ENCODE assay signal across 25 mouse cellular contexts in the genomic region with DNA sequence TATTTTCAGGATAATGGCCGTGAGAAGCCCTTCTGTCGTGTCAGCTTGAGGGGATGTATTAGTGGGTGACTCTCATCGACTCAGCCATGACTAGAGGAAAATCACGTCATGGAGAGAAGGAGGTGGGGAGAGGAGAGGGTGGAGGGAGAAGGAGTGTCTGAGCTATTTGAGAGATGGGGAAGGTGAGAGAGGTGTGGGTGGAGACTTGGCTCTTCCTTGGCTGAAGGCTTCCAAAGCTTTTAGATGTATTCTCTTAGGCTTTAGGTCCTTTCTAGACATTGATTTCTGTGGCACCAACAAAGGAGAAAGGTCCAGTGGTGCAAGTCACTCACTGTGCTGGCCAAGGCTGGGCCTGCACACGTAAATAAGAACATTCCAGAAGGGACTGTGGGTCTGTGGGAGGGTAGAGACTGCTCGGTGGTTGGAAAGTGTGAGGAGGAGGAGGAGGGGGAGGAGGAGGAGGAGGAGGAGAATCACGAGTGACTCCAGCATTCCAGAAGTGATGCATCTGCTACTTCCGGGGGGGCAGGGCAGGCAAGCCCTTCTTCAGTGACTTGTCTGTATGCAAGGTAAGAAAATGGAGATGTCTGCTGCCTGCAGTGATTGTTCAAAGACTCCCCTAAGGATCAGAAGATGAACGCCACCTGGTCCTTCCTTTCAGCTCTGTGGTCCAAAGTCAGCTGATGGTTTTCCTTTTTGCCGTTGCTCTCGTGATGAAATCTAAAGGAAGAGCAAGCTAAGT. TPM values are rescaled to one million over a fixed set of nuclear protein-coding genes. Genes with fewer than 3 reads are reported as not detected.
A peak's percentile ranks its signal among the peaks of the same experiment; 100 is the strongest.
DNase-seq lines count a peak whose midpoint lies in the region; ATAC-seq and TF ChIP-seq lines count a peak whose summit lies in the region.
"Had no signal": no experiment of that assay in that cellular context is flagged by ENCODE, and none has a peak within 500 bp of the region (broad histone marks: within the 10 kb centered on the region; RNA-seq: fewer than 3 reads in every experiment).

No protein-coding gene starts in this region.

- H3K36me3 ChIP-seq in kidney, adult 2 months (ENCODE audit: control insufficient read depth, insufficient read depth, low read length) = no peaks in the 10 kb centered on the region; the same call in 1 of the 2 replicates
- H3K36me3 ChIP-seq in myocyte (ENCODE audit: control insufficient read depth, insufficient read depth) = peaks cover 5% of the 10 kb centered on the region
- no peaks in the 10 kb centered on the region for H3K36me3 ChIP-seq in forebrain, embryonic 11.5 days (ENCODE audit: control insufficient read depth, insufficient read depth, low read length)

- H3K4me2 ChIP-seq in myocyte (ENCODE audit: low read depth) = peak overlapping the region; percentile 16
- no peak overlapping the region for H3K4me2 ChIP-seq in forebrain, embryonic 11.5 days (ENCODE audit: low read depth, low read length, severe bottlenecking)
- H3K4me2 ChIP-seq: forebrain, embryonic 15.5 days; heart, embryonic 13.5 days; hindbrain, embryonic 13.5 days; midbrain, embryonic 13.5 days; neural tube, embryonic 13.5 days had no signal

- 61% methylated on average over 11 of the region's 11 CpGs for WGBS in kidney, adult 2 months
- WGBS in forebrain, embryonic 11.5 days = 80% methylated on average over 11 of the region's 11 CpGs

- H3K4me3 ChIP-seq in kidney, adult 2 months (ENCODE audit: insufficient read depth, low read depth, low read length) = no peak overlapping the region
- H3K4me3 ChIP-seq in myocyte = no peak overlapping the region
- no peak overlapping the region for H3K4me3 ChIP-seq in forebrain, embryonic 11.5 days (ENCODE audit: low read depth, low read length)
- H3K4me3 ChIP-seq: forebrain, embryonic 15.5 days; heart, embryonic 13.5 days; hindbrain, embryonic 13.5 days; midbrain, embryonic 13.5 days; neural tube, embryonic 13.5 days had no signal

- no peak for DNase-seq in kidney, adult 2 months
- DNase-seq in kidney, adult 8-10 months = no peak
- DNase-seq in right cerebral cortex, adult 18-20 months = peak; percentile 66
- DNase-seq in right cerebral cortex, postnatal 10 days (ENCODE audit: low spot score in 2 of 2) = no peak
- peak; percentile 44 for DNase-seq in ZHBTc4 (ENCODE audit: low read depth, low spot score)
- DNase-seq in ovary, postnatal 14 days (ENCODE audit: low spot score) = no peak
- DNase-seq in forebrain, embryonic 11.5 days (ENCODE audit: low spot score) = no peak
- DNase-seq: adrenal gland, adult 8-10 months; cerebellum, adult 9-10 months; gastrocnemius, postnatal 10 days; heart, adult 18-20 months; kidney, postnatal 14 days; layer of hippocampus, adult 9-11 months; liver, postnatal 0 days; lung, postnatal 10 days; spleen, adult 18-20 months; thymus, postnatal 14 days had no signal

- H3K4me1 ChIP-seq in kidney, adult 2 months (ENCODE audit: control insufficient read depth, insufficient read depth, low read length) = peaks cover 20% of the 10 kb centered on the region
- H3K4me1 ChIP-seq in forebrain, embryonic 11.5 days (replicated peaks; ENCODE audit: control insufficient read depth, insufficient read depth, low read length) = no peaks in the 10 kb centered on the region

- H3K79me2 ChIP-seq in myocyte (ENCODE audit: control insufficient read depth, insufficient read depth) = no peaks in the 10 kb centered on the region

- no peak for ATAC-seq in forebrain, embryonic 11.5 days (replicated peaks; ENCODE audit: low FRiP score)
- ATAC-seq: forebrain, embryonic 15.5 days; inflammation-experienced regulatory T-cells, adult 6 months; liver, postnatal 0 days; midbrain, embryonic 13.5 days had no signal

- no peak for TF ChIP-seq CTCF in kidney, adult 2 months (conservative IDR thresholded peaks at IDR 0.05; ENCODE audit: insufficient read depth, insufficient read length, low read depth, low read length)

- H3ac ChIP-seq in myocyte (ENCODE audit: control insufficient read depth, insufficient read length) = no peak overlapping the region

- no peak overlapping the region for H3K9ac ChIP-seq in forebrain, embryonic 11.5 days (ENCODE audit: low read length)
- H3K9ac ChIP-seq: forebrain, embryonic 15.5 days; heart, embryonic 13.5 days; hindbrain, embryonic 13.5 days; liver, postnatal 0 days; midbrain, embryonic 13.5 days; neural tube, embryonic 13.5 days had no signal

- H3K9me3 ChIP-seq in forebrain, embryonic 11.5 days (ENCODE audit: control insufficient read depth, low read length) = no peaks in the 10 kb centered on the region
- H3K9me3 ChIP-seq: forebrain, embryonic 15.5 days; hindbrain, embryonic 13.5 days; neural tube, embryonic 13.5 days had no signal

- H3K27ac ChIP-seq in kidney, adult 2 months (ENCODE audit: insufficient read depth, low read depth, low read length) = peak overlapping the region; percentile 19; the same call in 1 of the 2 replicates
- no peak overlapping the region for H3K27ac ChIP-seq in forebrain, embryonic 11.5 days (ENCODE audit: low read depth, low read length)
- H3K27ac ChIP-seq: forebrain, embryonic 15.5 days; heart, embryonic 13.5 days; hindbrain, embryonic 13.5 days; midbrain, embryonic 13.5 days; neural tube, embryonic 13.5 days had no signal

- no peaks in the 10 kb centered on the region for H3K27me3 ChIP-seq in kidney, adult 2 months (replicated peaks; ENCODE audit: control insufficient read depth, insufficient read depth, low read length)
- H3K27me3 ChIP-seq in myocyte (ENCODE audit: control insufficient read depth, insufficient read depth, insufficient read length) = no peaks in the 10 kb centered on the region
- H3K27me3 ChIP-seq in forebrain, embryonic 11.5 days (ENCODE audit: control insufficient read depth, insufficient read depth, low read length) = no peaks in the 10 kb centered on the region
- H3K27me3 ChIP-seq: CH12.LX; forebrain, embryonic 15.5 days; heart, embryonic 13.5 days; hindbrain, embryonic 13.5 days; midbrain, embryonic 13.5 days; neural tube, embryonic 13.5 days had no signal

- no peak for TF ChIP-seq POLR2A in kidney, adult 2 months (IDR thresholded peaks at IDR 0.05; ENCODE audit: low read depth, low read length)
- TF ChIP-seq POLR2A in myocyte (IDR thresholded peaks at IDR 0.05; ENCODE audit: insufficient read length, low read depth) = no peak

TF ChIP-seq in myocyte, 11 proteins besides CTCF, POLR2A, EP300 and RAD21:
- no peak for TF ChIP-seq CEBPB (IDR thresholded peaks at IDR 0.05; ENCODE audit: insufficient read depth, poor library complexity, severe bottlenecking)

RNA-seq across cellular contexts. Expression of gene Entpd7, which starts 9.7 kb away (rescaled TPM):
- polyA plus RNA-seq in kidney, adult 2 months (2012; rRNA removed) = 6.1 and 6.5 TPM in 2 replicates
- 2.2 TPM for polyA plus RNA-seq in myocyte (2012; fragmentation: generic; extraction: Trizol)
- 10.7 and 11.8 TPM in 2 replicates for polyA plus RNA-seq in forebrain, embryonic 11.5 days (2014; fragmentation: Nextera tagmentation; extraction: Ambion mirVana)

RNA-seq across cellular contexts. Expression of gene Slc25a28, which starts 24.5 kb away (rescaled TPM):
- polyA plus RNA-seq in kidney, adult 2 months (2012; rRNA removed) = 83.2 and 93.1 TPM in 2 replicates
- polyA plus RNA-seq in myocyte (2012; fragmentation: generic; extraction: Trizol) = 25.5 TPM
- polyA plus RNA-seq in forebrain, embryonic 11.5 days (2014; fragmentation: Nextera tagmentation; extraction: Ambion mirVana) = 12.1 and 12.6 TPM in 2 replicates

RNA-seq across cellular contexts. Expression of gene Cutc, which starts 53.6 kb away (rescaled TPM):
- polyA plus RNA-seq in kidney, adult 2 months (2012; rRNA removed) = 10.2 and 12.7 TPM in 2 replicates
- 5.1 TPM for polyA plus RNA-seq in myocyte (2012; fragmentation: generic; extraction: Trizol)
- 12.5 and 13.7 TPM in 2 replicates for polyA plus RNA-seq in forebrain, embryonic 11.5 days (2014; fragmentation: Nextera tagmentation; extraction: Ambion mirVana)

RNA-seq across cellular contexts. Expression of gene Cox15, which starts 53.6 kb away (rescaled TPM):
- 25.5 and 28.4 TPM in 2 replicates for polyA plus RNA-seq in kidney, adult 2 months (2012; rRNA removed)
- 11.5 TPM for polyA plus RNA-seq in myocyte (2012; fragmentation: generic; extraction: Trizol)
- 12.4 and 13.6 TPM in 2 replicates for polyA plus RNA-seq in forebrain, embryonic 11.5 days (2014; fragmentation: Nextera tagmentation; extraction: Ambion mirVana)

Comparison
In these comparisons a context has a peak if more than half of its experiments do, and no peak if none do; other contexts are left out.
1. DNase-seq: peak in right cerebral cortex, adult 18-20 months (single experiment) and ZHBTc4 (single experiment); none in kidney, adult 2 months (single experiment), kidney, adult 8-10 months (0 of 2), right cerebral cortex, postnatal 10 days (0 of 2), ovary, postnatal 14 days (single experiment) and forebrain, embryonic 11.5 days (single experiment).